Mouse (Mus musculus) spleen, adult 2 months (tissue): ENCODE measurements around the gene Cramp1l. TPM values are rescaled to one million over a fixed set of nuclear protein-coding genes. Genes with fewer than 3 reads are reported as not detected.

Source experiments
- DNase-seq, 2 experiments: peaks; one replicate each; pipeline versions ENCODE4 v3.0.0 to v3.0.0-alpha.2; 2012 to 2021; ENCODE audit warnings: low spot score in 2 of 2, low read depth in 1 of 2
- H3K27ac ChIP-seq: fragments of 200-500 bp; 2 replicates; pipeline ENCODE4 v1.5.1; 2012; ENCODE audit warnings: low read length, inconsistent platforms; ENCODE audit not compliant: insufficient read depth
- H3K27me3 ChIP-seq: fragments of 200-500 bp; 2 replicates; pipeline ENCODE4 v1.6.1; 2012; ENCODE audit warnings: mild to moderate bottlenecking, moderate library complexity, low read length, inconsistent platforms; ENCODE audit not compliant: control insufficient read depth, insufficient read depth
- H3K36me3 ChIP-seq: fragments of 200-500 bp; 2 replicates; pipeline ENCODE4 v1.6.1; 2012; ENCODE audit warnings: mild to moderate bottlenecking, low read length, inconsistent platforms; ENCODE audit not compliant: control insufficient read depth, insufficient read depth
- H3K4me1 ChIP-seq: fragments of 200-500 bp; 2 replicates; pipeline ENCODE4 v1.6.1; 2011; ENCODE audit warnings: inconsistent platforms; ENCODE audit not compliant: control insufficient read depth, insufficient read depth, insufficient read length
- H3K4me3 ChIP-seq: fragments of 200-500 bp; 2 replicates; pipeline ENCODE4 v1.5.1; 2011; ENCODE audit warnings: mild to moderate bottlenecking, inconsistent platforms; ENCODE audit not compliant: insufficient read depth, insufficient read length; ENCODE audit errors: extremely low read depth
- CTCF ChIP-seq: fragments of 200-500 bp; IDR thresholded peaks from 2 replicates; pipeline ENCODE4 v1.5.1; 2011; ENCODE audit warnings: mild to moderate bottlenecking, inconsistent platforms; ENCODE audit not compliant: insufficient read depth, insufficient read length, insufficient replicate concordance; ENCODE audit errors: extremely low read depth
- POLR2A ChIP-seq: fragments of 200-500 bp; IDR thresholded peaks from 2 replicates; pipeline ENCODE4 v1.6.1; 2011; ENCODE audit warnings: low read depth, low read length, inconsistent platforms
- WGBS: fragments of 180-500 bp; shearing (Covaris S2); methylation state at CpG from one replicate; pipeline ENCODE4 v1.1.7; 2018; 5-methylcytosine and 5-hydroxymethylcytosine counted together
- polyA plus RNA-seq: library from polyadenylated mRNA; depleted of rRNA; stranded (reverse); fragments of >200 nt; gene quantifications from 2 replicates; pipeline ENCODE4 v1.2.3, GENCODE M21; 2012; rRNA removed

The Cramp1l gene
- polyA plus RNA-seq: 12.6 and 15.3 TPM in 2 replicates

DNA sequence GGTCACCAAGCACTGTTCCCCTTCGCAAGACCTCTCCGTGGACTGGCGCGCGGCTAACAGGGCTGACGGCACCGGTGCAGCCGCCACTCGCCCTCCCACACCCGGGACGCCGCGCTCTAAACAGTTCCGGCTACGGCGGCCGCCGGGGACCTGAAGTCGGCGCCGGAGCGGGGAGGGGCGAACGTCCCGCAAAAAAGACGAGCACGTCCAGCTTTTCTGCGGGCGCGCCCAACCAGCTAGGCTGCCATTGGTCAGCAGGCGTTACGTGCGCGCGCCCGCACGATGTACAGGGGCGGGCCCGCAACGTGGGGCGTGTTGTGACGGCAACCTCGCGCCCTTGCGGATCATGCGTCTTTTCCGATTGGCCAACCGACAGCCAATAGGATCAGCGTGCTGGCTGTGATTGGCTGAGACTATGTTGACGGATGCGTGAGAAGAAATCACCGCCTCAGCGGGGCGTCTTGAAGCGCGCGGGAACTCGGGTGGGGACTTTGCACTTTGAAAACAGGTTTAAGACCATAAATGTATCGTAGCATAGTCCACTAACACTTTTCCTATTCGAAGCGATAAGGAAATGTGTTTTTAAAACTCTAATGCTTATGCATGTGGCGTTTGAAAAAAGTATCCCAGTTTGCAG lies at the start of gene Cramp1l, which contains the start of gene Ift140:
TSS of gene Cramp1l (minus strand) at position 134 of the 637 bp plus-strand sequence.
TSS of gene Ift140 (plus strand) at position 431 of the 637 bp plus-strand sequence.
- TF ChIP-seq POLR2A (peak; percentile 33; the same call in 1 of the 2 replicates), CTCF (no peak)
- Histone ChIP-seq H3K27me3 (no peaks in the 10 kb centered on the region), H3K27ac (peak within 1 kb of the TSS; percentile 72), H3K4me3 (peak within 1 kb of the TSS; percentile 88), H3K4me1 (peaks cover 7% of the 10 kb centered on the region), H3K36me3 (peaks cover 5% of the 10 kb centered on the region)
- DNase-seq: peak; percentile 96 to 98
- under 1% methylated on average over 62 of the region's 62 CpGs for WGBS

DNA sequence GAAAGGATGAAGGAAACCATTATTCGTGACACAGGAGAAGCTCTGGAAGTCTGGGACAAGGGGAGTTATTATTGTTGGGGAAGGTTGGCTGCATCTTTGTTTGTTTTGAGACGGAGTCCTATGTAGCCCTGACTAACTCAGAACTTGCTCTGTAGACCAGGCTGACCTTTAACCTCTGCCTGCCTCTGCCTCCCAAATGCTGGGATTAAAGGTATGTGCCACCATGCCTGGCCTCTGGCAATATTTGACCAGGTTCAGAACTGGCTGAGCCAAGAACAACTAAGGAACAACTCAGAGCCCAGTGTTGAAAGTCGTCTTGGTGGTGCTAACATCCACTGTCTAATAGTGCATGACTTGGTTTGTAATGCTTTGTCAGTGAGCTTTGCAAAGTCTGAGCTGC lies 49.6 kb upstream of the Cramp1l start:
- WGBS: 95% methylated on average over 3 of the region's 3 CpGs
- H3K36me3 ChIP-seq: peaks cover 8% of the 10 kb centered on the region; the same call in 1 of the 2 replicates
- H3K27ac ChIP-seq: no peak overlapping the region
- no peaks in the 10 kb centered on the region for H3K27me3 ChIP-seq
- no peak overlapping the region for H3K4me3 ChIP-seq
- no peaks in the 10 kb centered on the region for H3K4me1 ChIP-seq
- no peak for DNase-seq
- TF ChIP-seq POLR2A (no peak), CTCF (no peak)

DNA sequence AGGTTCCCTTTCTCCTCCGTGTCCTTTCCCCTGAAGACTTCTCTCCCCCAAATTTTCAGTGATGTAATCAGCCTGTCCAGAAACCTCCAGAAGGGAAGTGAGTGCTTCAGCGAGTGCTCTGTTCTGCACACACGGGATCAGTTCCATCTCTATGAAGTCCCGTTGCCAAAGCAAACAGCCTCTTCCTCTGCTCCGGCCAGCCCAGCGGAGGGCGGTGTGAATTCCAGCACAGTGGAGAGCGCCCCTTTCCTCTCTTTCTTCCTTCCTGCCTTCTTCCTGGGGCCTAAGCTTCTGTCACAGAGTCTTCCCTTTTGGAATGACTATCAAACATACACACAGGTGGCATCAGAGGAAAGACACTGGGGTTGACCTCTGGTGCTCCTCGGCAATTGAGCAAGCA lies 48.8 kb upstream of the Cramp1l start:
- H3K27ac ChIP-seq: peak overlapping the region; percentile 17; the same call in 1 of the 2 replicates

DNA sequence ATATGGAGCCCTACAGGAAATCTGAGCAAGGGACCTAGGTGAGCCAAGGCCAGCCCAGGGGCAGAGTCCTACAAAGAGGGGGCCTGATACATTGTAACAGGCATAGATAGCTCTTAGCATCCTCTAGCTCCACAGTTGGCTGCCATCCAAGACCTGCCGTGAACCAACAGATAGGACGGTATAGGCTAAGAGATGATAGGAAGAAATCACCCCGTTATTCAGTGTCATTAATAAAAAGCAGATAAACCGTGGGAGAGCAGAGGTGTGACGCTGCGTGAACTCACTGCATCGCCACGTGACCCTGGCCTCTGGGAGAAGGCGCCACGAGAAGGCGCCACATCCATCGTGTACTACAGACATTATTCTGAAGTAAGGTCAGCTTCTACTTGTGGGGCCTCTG lies 48.3 kb upstream of the Cramp1l start:
- Histone ChIP-seq H3K27ac (no peak overlapping the region; the same call in 1 of the 2 replicates), H3K4me1 (no peaks in the 10 kb centered on the region), H3K36me3 (peaks cover 10% of the 10 kb centered on the region; the same call in 1 of the 2 replicates), H3K4me3 (no peak overlapping the region), H3K27me3 (no peaks in the 10 kb centered on the region)
- TF ChIP-seq POLR2A (no peak), CTCF (no peak)
- no peak for DNase-seq
- WGBS: 85% methylated on average over 12 of the region's 12 CpGs

More for the DNA sequence above, 48.8 kb upstream of the Cramp1l start:
- H3K36me3 ChIP-seq: peaks cover 10% of the 10 kb centered on the region; the same call in 1 of the 2 replicates
- no peak overlapping the region for H3K4me3 ChIP-seq
- no peak for DNase-seq
- TF ChIP-seq POLR2A (no peak), CTCF (no peak)
- WGBS: 84% methylated on average over 9 of the region's 9 CpGs
- H3K27me3 ChIP-seq: no peaks in the 10 kb centered on the region
- H3K4me1 ChIP-seq: no peaks in the 10 kb centered on the region

DNA sequence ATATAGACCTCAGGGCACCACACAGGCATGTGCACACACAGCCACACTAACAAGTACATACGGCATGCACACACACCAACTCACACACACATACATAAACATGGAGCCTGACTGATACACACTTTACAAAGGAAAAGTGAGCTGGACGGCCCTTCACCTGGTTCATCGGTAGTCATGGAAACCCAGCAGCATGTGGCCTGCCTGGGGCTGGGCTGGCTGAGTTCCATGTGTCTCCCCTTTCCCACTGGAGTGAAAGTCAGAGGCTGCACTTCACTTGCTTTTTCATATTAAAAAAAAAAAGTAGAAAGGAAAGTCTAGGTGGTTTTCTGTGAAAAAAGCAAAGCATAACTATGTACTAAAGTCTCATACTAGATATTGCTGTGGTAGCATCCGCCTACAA lies 47.7 kb upstream of the Cramp1l start:
- DNase-seq: no peak
- no peaks in the 10 kb centered on the region for H3K4me1 ChIP-seq
- H3K27me3 ChIP-seq: no peaks in the 10 kb centered on the region
- no peak for TF ChIP-seq POLR2A
- TF ChIP-seq CTCF: no peak
- H3K4me3 ChIP-seq: no peak overlapping the region
- H3K36me3 ChIP-seq: peaks cover 11% of the 10 kb centered on the region
- 90% methylated on average over 4 of the region's 4 CpGs for WGBS
- H3K27ac ChIP-seq: no peak overlapping the region

DNA sequence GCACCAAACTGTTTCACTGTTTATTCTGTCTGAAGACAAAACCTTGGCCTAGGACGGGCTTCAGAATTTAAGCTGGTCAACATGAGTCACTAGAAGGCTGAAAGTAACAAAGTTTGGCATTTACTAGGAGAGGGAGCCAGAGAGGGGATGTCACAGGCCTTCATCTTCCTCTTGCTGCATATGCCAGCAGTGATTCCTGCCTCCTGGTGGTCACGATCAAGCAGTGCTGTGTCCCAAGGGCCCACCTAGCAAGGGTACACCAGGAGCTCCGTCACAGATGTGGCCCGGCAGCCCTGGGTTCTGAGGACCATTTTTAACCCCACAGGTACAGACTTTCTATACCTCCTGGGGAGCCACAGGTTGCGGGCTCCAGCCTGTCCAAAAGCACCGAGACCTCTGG lies 41.5 kb upstream of the Cramp1l start:
- Histone ChIP-seq H3K36me3 (peaks cover 23% of the 10 kb centered on the region), H3K4me3 (no peak overlapping the region), H3K27me3 (no peaks in the 10 kb centered on the region), H3K27ac (no peak overlapping the region), H3K4me1 (no peaks in the 10 kb centered on the region)
- DNase-seq: no peak
- 90% methylated on average over 6 of the region's 6 CpGs for WGBS
- TF ChIP-seq POLR2A (no peak), CTCF (no peak)

DNA sequence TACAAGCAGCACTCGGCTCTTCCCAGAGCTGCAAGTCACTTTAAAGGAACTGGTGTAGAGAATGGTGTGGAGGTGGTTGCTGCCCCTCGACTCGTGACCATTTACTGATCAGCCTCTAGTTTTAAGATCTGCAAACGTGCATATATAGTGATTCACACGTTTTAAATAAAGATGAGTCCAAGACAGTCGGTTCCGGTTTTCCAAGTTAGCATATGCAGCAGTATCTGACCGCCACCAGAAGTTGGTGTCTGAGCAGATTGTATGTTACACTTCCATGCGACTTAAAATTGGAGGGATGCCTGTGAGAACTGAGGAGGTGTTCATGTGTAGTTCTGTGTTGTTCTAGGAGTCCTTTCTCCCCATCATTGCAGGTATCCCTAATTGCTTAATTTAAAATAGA lies 37.7 kb upstream of the Cramp1l start:
- H3K27ac ChIP-seq: no peak overlapping the region
- 93% methylated on average over 9 of the region's 9 CpGs for WGBS
- no peak for DNase-seq
- H3K4me1 ChIP-seq: no peaks in the 10 kb centered on the region
- TF ChIP-seq CTCF (no peak), POLR2A (no peak)
- no peak overlapping the region for H3K4me3 ChIP-seq
- no peaks in the 10 kb centered on the region for H3K27me3 ChIP-seq
- peaks cover 20% of the 10 kb centered on the region for H3K36me3 ChIP-seq
